Mouse (Mus musculus): ENCODE results near the gene Kcnv2. TPM values are rescaled to one million over a fixed set of nuclear protein-coding genes. Genes with fewer than 3 reads are reported as not detected.

Kcnv2 gene
- total and polyA plus RNA-seq, 3 experiments: not detected

- Histone ChIP-seq H3K4me1 (ENCODE audit: control insufficient read depth in 1 of 2, insufficient read depth in 2 of 2, low read length in 2 of 2) (no peaks in the 10 kb centered on the region), H3K9me3 (replicated peaks; ENCODE audit: insufficient read depth, low read length) (no peaks in the 10 kb centered on the region), H3K27ac (ENCODE audit: control insufficient read depth, low read depth, low read length) (no peak overlapping the region), H3K4me3 (ENCODE audit: control insufficient read depth in 1 of 2, insufficient read depth in 1 of 2, low read depth in 2 of 2, low read length in 2 of 2) (no peak overlapping the region), H3K79me2 (ENCODE audit: control insufficient read depth, insufficient read depth, low read length, poor library complexity) (no peaks in the 10 kb centered on the region), H3K36me3 (ENCODE audit: control insufficient read depth in 1 of 2, insufficient read depth in 2 of 2, low read length in 2 of 2) (no peaks in the 10 kb centered on the region), H3K9ac (ENCODE audit: control insufficient read depth, low read depth, low read length, poor library complexity, severe bottlenecking) (no peak overlapping the region), H3K27me3 (ENCODE audit: control insufficient read depth in 1 of 2, insufficient read depth in 2 of 2, low read length in 2 of 2) (no peaks in the 10 kb centered on the region)
- DNase-seq (ENCODE audit: low read depth, low spot score): no peak
- TF ChIP-seq POLR2AphosphoS2 (IDR thresholded peaks at IDR 0.05; ENCODE audit: low read length) (no peak), KAT2A (conservative IDR thresholded peaks at IDR 0.05; ENCODE audit: low read depth, low read length) (no peak), ZC3H11A (IDR thresholded peaks at IDR 0.05; ENCODE audit: low read depth, low read length) (no peak), NRF1 (IDR thresholded peaks at IDR 0.05; ENCODE audit: insufficient read depth, low read depth, low read length, poor library complexity, severe bottlenecking) (no peak), ELF1 (IDR thresholded peaks at IDR 0.05; ENCODE audit: low read depth, low read length) (no peak), GATA1 (IDR thresholded peaks at IDR 0.05; ENCODE audit: low read depth, low read length) (no peak), ZMIZ1 (IDR thresholded peaks at IDR 0.05; ENCODE audit: low read depth, low read length) (no peak), ZNF384 (IDR thresholded peaks at IDR 0.05; ENCODE audit: low read depth, low read length) (no peak), NELFE (IDR thresholded peaks at IDR 0.05; ENCODE audit: low read depth, low read length) (no peak), POLR2AphosphoS5 (IDR thresholded peaks at IDR 0.05; ENCODE audit: borderline replicate concordance, low read depth, low read length) (no peak), BHLHE40 (IDR thresholded peaks at IDR 0.05; ENCODE audit: borderline replicate concordance, low read depth, low read length) (no peak)
These were observed 5.8 kb upstream of the Kcnv2 start for GRCm38 (mm10) chr19:27316313-27317258.

- Histone ChIP-seq H3K4me1 (ENCODE audit: control insufficient read depth in 1 of 2, insufficient read depth in 2 of 2, low read length in 2 of 2) (no peaks in the 10 kb centered on the region), H3K36me3 (ENCODE audit: control insufficient read depth in 1 of 2, insufficient read depth in 2 of 2, low read length in 2 of 2) (no peaks in the 10 kb centered on the region), H3K9ac (ENCODE audit: control insufficient read depth, low read depth, low read length, poor library complexity, severe bottlenecking) (no peak overlapping the region), H3K27ac (ENCODE audit: control insufficient read depth, low read depth, low read length) (no peak overlapping the region), H3K27me3 (ENCODE audit: control insufficient read depth in 1 of 2, insufficient read depth in 2 of 2, low read length in 2 of 2) (no peaks in the 10 kb centered on the region), H3K9me3 (replicated peaks; ENCODE audit: insufficient read depth, low read length) (no peaks in the 10 kb centered on the region), H3K79me2 (ENCODE audit: control insufficient read depth, insufficient read depth, low read length, poor library complexity) (no peaks in the 10 kb centered on the region), H3K4me3 (ENCODE audit: control insufficient read depth in 1 of 2, insufficient read depth in 1 of 2, low read depth in 2 of 2, low read length in 2 of 2) (no peak overlapping the region)
- no peak for TF ChIP-seq CTCF (IDR thresholded peaks at IDR 0.05 in 2 of 3, conservative IDR thresholded peaks at IDR 0.05 in 1 of 3; ENCODE audit: control insufficient read depth in 1 of 3, insufficient read depth in 1 of 3, low read depth in 2 of 3, low read length in 3 of 3, poor library complexity in 1 of 3, severe bottlenecking in 1 of 3)
- TF ChIP-seq POLR2AphosphoS5 (IDR thresholded peaks at IDR 0.05; ENCODE audit: borderline replicate concordance, low read depth, low read length): no peak
- no peak for TF ChIP-seq MAZ (IDR thresholded peaks at IDR 0.05; ENCODE audit: low read depth, low read length)
- no peak for TF ChIP-seq SIN3A (IDR thresholded peaks at IDR 0.05; ENCODE audit: low read length)
- TF ChIP-seq TCF12 (IDR thresholded peaks at IDR 0.05; ENCODE audit: low read depth, low read length): no peak
- TF ChIP-seq TBP (IDR thresholded peaks at IDR 0.05; ENCODE audit: low read depth, low read length): no peak
- TF ChIP-seq ZKSCAN1 (IDR thresholded peaks at IDR 0.05; ENCODE audit: low read depth, low read length): no peak
- TF ChIP-seq MYC (IDR thresholded peaks at IDR 0.05; ENCODE audit: low read depth, low read length): no peak
- no peak for TF ChIP-seq HCFC1 (IDR thresholded peaks at IDR 0.05; ENCODE audit: low read depth, low read length)
- TF ChIP-seq USF2 (IDR thresholded peaks at IDR 0.05; ENCODE audit: borderline replicate concordance in 1 of 2, insufficient read depth in 1 of 2, low read depth in 1 of 2, low read length in 2 of 2): no peak
- no peak for TF ChIP-seq CHD1 (IDR thresholded peaks at IDR 0.05; ENCODE audit: low read depth, low read length)
- TF ChIP-seq ZNF384 (IDR thresholded peaks at IDR 0.05; ENCODE audit: low read depth, low read length): no peak
- no peak for TF ChIP-seq GABPA (IDR thresholded peaks at IDR 0.05; ENCODE audit: low read depth, low read length)
- TF ChIP-seq TAL1 (IDR thresholded peaks at IDR 0.05; ENCODE audit: low read length): no peak
- TF ChIP-seq USF1 (IDR thresholded peaks at IDR 0.05; ENCODE audit: low read depth, low read length): no peak
- no peak for TF ChIP-seq RCOR1 (IDR thresholded peaks at IDR 0.05; ENCODE audit: low read depth, low read length)
- no peak for DNase-seq (ENCODE audit: low read depth, low spot score)
These were observed 5.1 kb upstream of the Kcnv2 start for GRCm38 (mm10) chr19:27317337-27317736.
